Mouse (Mus musculus) bone marrow, adult 2 months (tissue): ENCODE data around the gene Polr2c.

ENCODE experiments used
- CTCF ChIP-seq: fragments of 200-500 bp; IDR thresholded peaks from 2 replicates; pipeline ENCODE4 v1.5.1; 2011; ENCODE audit warnings: low read length, control low read depth; ENCODE audit not compliant: control insufficient read depth, insufficient read depth
- POLR2A ChIP-seq: fragments of 200-500 bp; IDR thresholded peaks from 2 replicates; pipeline ENCODE4 v1.6.1; 2011; ENCODE audit warnings: low read depth, mild to moderate bottlenecking, control low read depth, low read length, borderline replicate concordance; ENCODE audit not compliant: control insufficient read depth

GRCm38 (mm10) chr8:94876197-94876730, 19.0 kb downstream of the Polr2c start, which contains the start of gene Dok4:
- TF ChIP-seq CTCF (no peak), POLR2A (peak; percentile 59; the same call in 1 of the 2 replicates)
